Mouse (Mus musculus) MEL (cell line): Measurements from ENCODE around the gene Gm20422.

Experiments used
- POLR2A ChIP-seq, 2 experiments: IDR thresholded peaks; 2 replicates each; pipeline ENCODE4 v1.6.1; 2011 to 2012; ENCODE audit warnings: low read length in 2 of 2, mild to moderate bottlenecking in 2 of 2, control low read depth in 1 of 2, improper control_type of control experiment in 1 of 2, low read depth in 1 of 2, moderate library complexity in 1 of 2; ENCODE audit not compliant: control insufficient read depth in 1 of 2, insufficient read depth in 1 of 2, poor library complexity in 1 of 2
- RAD21 ChIP-seq: IDR thresholded peaks from 2 replicates; pipeline ENCODE4 v1.6.1; 2011; ENCODE audit warnings: mild to moderate bottlenecking, low read depth, low read length, improper control_type of control experiment

- TF ChIP-seq POLR2A (IDR thresholded peaks at IDR 0.05; ENCODE audit: control insufficient read depth in 1 of 2, insufficient read depth in 1 of 2, low read depth in 1 of 2, low read length in 2 of 2, poor library complexity in 1 of 2), result no peak
- TF ChIP-seq RAD21, result no peak
These were observed 3.5 kb downstream of the Gm20422 start for GRCm38 (mm10) chr8:69771221-69771620.
